In genomic region chr11:88954803-88955202, GRCm38 (mm10) we compare ENCODE assay signal across 8 mouse cellular contexts. TPM values are rescaled to one million over a fixed set of nuclear protein-coding genes. Genes with fewer than 3 reads are reported as not detected.
DNase-seq lines count a peak whose midpoint lies in the region; ATAC-seq lines count a peak whose summit lies in the region.

No protein-coding gene starts in this region.

- H3K9me3 ChIP-seq in intestine, embryonic 14.5 days (ENCODE audit: control insufficient read depth, low read length): no peaks in the 10 kb centered on the region
- no peaks in the 10 kb centered on the region for H3K9me3 ChIP-seq in lung, embryonic 16.5 days (ENCODE audit: control insufficient read depth, low read length)

- 0 out of 2 replicates have a peak, but pooled peaks cover 5% of the 10 kb centered on the region for H3K36me3 ChIP-seq in intestine, embryonic 14.5 days (ENCODE audit: control insufficient read depth, insufficient read depth, low read length)
- peaks cover 2% of the 10 kb centered on the region; the same call in 1 of the 2 replicates for H3K36me3 ChIP-seq in lung, embryonic 16.5 days (ENCODE audit: control insufficient read depth, insufficient read depth, low read length)

- under 1% methylated on average over 4 of the region's 4 CpGs for WGBS in intestine, embryonic 14.5 days
- 0% methylated on average over 4 of the region's 4 CpGs for WGBS in lung, embryonic 16.5 days

- H3K27ac ChIP-seq in intestine, embryonic 14.5 days (ENCODE audit: low read depth): peak overlapping the region; percentile 47
- H3K27ac ChIP-seq in lung, embryonic 16.5 days (ENCODE audit: low read length): peak overlapping the region; percentile 54

- H3K27me3 ChIP-seq in intestine, embryonic 14.5 days (replicated peaks; ENCODE audit: control insufficient read depth, insufficient read depth, low read length): no peaks in the 10 kb centered on the region
- no peaks in the 10 kb centered on the region for H3K27me3 ChIP-seq in lung, embryonic 16.5 days (ENCODE audit: control insufficient read depth, insufficient read depth, low read depth, low read length)

- H3K4me2 ChIP-seq in intestine, embryonic 14.5 days (ENCODE audit: low read length): peak overlapping the region; percentile 63
- H3K4me2 ChIP-seq in lung, embryonic 16.5 days (ENCODE audit: low read depth, low read length): peak overlapping the region; percentile 53

- H3K4me3 ChIP-seq in intestine, embryonic 14.5 days (ENCODE audit: low read depth, low read length): peak overlapping the region; percentile 53
- H3K4me3 ChIP-seq in lung, embryonic 16.5 days (ENCODE audit: low read length): peak overlapping the region; percentile 59

- H3K9ac ChIP-seq in intestine, embryonic 14.5 days (ENCODE audit: low read length): peak overlapping the region; percentile 49
- H3K9ac ChIP-seq in lung, embryonic 16.5 days (ENCODE audit: low read length): peak overlapping the region; percentile 57

- peak; percentile 31 for DNase-seq in cerebellum, adult 9-11 months
- no peak for DNase-seq in cerebellum, adult 11 months
- peak; percentile 72 for DNase-seq in MN1 (ENCODE audit: low spot score)
- DNase-seq in intestine, embryonic 14.5 days (ENCODE audit: low spot score): no peak
- peak; percentile 60 for DNase-seq in retina, postnatal 1 day
- DNase-seq in gastrocnemius, postnatal 25 days: no peak

- 0 out of 2 replicates have a peak, but pooled peaks have one; percentile 37 for ATAC-seq in erythroblast, adult 5-6 weeks (replicated peaks; ENCODE audit: low FRiP score, poor library complexity, severe bottlenecking)
- peak; percentile 74; the same call in 1 of the 2 replicates for ATAC-seq in intestine, embryonic 14.5 days (replicated peaks; ENCODE audit: low FRiP score, low TSS enrichment, low read depth)
- peak; percentile 71 for ATAC-seq in lung, embryonic 16.5 days (ENCODE audit: low read depth)

- peaks cover 10% of the 10 kb centered on the region; the same call in 1 of the 2 replicates for H3K4me1 ChIP-seq in intestine, embryonic 14.5 days (replicated peaks; ENCODE audit: control insufficient read depth, insufficient read depth, low read length)
- peaks cover 3% of the 10 kb centered on the region; the same call in 1 of the 2 replicates for H3K4me1 ChIP-seq in lung, embryonic 16.5 days (replicated peaks; ENCODE audit: control insufficient read depth, insufficient read depth, low read length)

RNA-seq across cellular contexts. Expression of gene Scpep1, which starts 0.5 kb away (rescaled TPM):
- 15.0 and 15.2 TPM in 2 replicates for total RNA-seq in erythroblast, adult 5-6 weeks (2015; ENCODE audit: low replicate concordance)
- total RNA-seq in erythroblast, adult 5-6 weeks (2017; ENCODE audit: low replicate concordance): 4.6 and 8.6 TPM in 2 replicates
- polyA plus RNA-seq in intestine, embryonic 14.5 days (2014; fragmentation: Nextera tagmentation; extraction: Ambion mirVana): 94.7 and 97.4 TPM in 2 replicates
- 89.8 and 90.8 TPM in 2 replicates for polyA plus RNA-seq in lung, embryonic 16.5 days (2015; fragmentation: Nextera tagmentation; extraction: Ambion mirVana)
- total RNA-seq in gastrocnemius, postnatal 25 days (2021): 10 to 100 TPM in 1 of 2 experiments, 1 to 10 TPM in 1; 8.6 to 10.8 TPM

RNA-seq across cellular contexts. Expression of gene Elobl, which starts 11.9 kb away (rescaled TPM):
- not detected in 2 replicates for total RNA-seq in erythroblast, adult 5-6 weeks (2015; ENCODE audit: low replicate concordance)
- not detected in 2 replicates for total RNA-seq in erythroblast, adult 5-6 weeks (2017; ENCODE audit: low replicate concordance)
- not detected in 2 replicates for polyA plus RNA-seq in intestine, embryonic 14.5 days (2014; fragmentation: Nextera tagmentation; extraction: Ambion mirVana)
- polyA plus RNA-seq in lung, embryonic 16.5 days (2015; fragmentation: Nextera tagmentation; extraction: Ambion mirVana): not detected in 2 replicates
- total RNA-seq in gastrocnemius, postnatal 25 days (2021): not detected

RNA-seq across cellular contexts. Expression of gene Coil, which starts 15.2 kb away (rescaled TPM):
- 1.3 and 2.7 TPM in 2 replicates for total RNA-seq in erythroblast, adult 5-6 weeks (2015; ENCODE audit: low replicate concordance)
- 1.3 and 6.3 TPM in 2 replicates for total RNA-seq in erythroblast, adult 5-6 weeks (2017; ENCODE audit: low replicate concordance)
- polyA plus RNA-seq in intestine, embryonic 14.5 days (2014; fragmentation: Nextera tagmentation; extraction: Ambion mirVana): 10.4 and 11.0 TPM in 2 replicates
- polyA plus RNA-seq in lung, embryonic 16.5 days (2015; fragmentation: Nextera tagmentation; extraction: Ambion mirVana): 11.9 and 13.7 TPM in 2 replicates
- total RNA-seq in gastrocnemius, postnatal 25 days (2021): 1 to 10 TPM; 2.4 to 3.5 TPM

RNA-seq across cellular contexts. Expression of gene Trim25, which starts 44.4 kb away (rescaled TPM):
- 19.8 and 24.2 TPM in 2 replicates for total RNA-seq in erythroblast, adult 5-6 weeks (2015; ENCODE audit: low replicate concordance)
- total RNA-seq in erythroblast, adult 5-6 weeks (2017; ENCODE audit: low replicate concordance): 16.4 and 20.5 TPM in 2 replicates
- polyA plus RNA-seq in intestine, embryonic 14.5 days (2014; fragmentation: Nextera tagmentation; extraction: Ambion mirVana): 21.0 and 23.2 TPM in 2 replicates
- polyA plus RNA-seq in lung, embryonic 16.5 days (2015; fragmentation: Nextera tagmentation; extraction: Ambion mirVana): 24.2 and 27.3 TPM in 2 replicates
- 1 to 10 TPM; 6.0 to 7.9 TPM for total RNA-seq in gastrocnemius, postnatal 25 days (2021)

Comparison
In these comparisons a context has a peak if more than half of its experiments do, and no peak if none do; other contexts are left out.
1. DNase-seq: peak in cerebellum, adult 9-11 months (single experiment), MN1 (single experiment) and retina, postnatal 1 day (single experiment); none in cerebellum, adult 11 months (single experiment), intestine, embryonic 14.5 days (single experiment) and gastrocnemius, postnatal 25 days (single experiment).
2. Peak in every context shown above with its lines, with median percentiles within 50 percentile points of each other: ATAC-seq.